Mouse (Mus musculus): ENCODE results near the gene Sox18.

The Sox18 gene

DNA sequence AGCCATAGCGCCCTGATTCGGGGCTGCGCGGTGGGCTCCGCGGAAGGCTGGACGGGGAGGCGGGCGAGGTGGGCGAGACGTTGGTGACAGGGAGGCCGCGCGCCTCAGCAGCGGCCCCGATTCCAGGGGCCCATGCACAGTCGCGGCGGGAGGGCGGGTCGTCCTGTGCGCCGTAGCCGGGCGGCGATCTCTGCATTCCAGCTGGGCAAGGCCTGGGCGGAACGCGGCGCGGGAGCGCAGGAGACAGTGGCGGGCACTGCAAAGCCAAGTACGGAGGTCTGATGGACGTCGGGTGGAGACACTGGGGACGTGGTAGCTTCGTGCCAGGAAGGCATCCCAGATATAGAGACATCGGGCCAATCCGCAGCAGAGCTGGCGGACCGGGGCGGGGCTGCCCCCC lies at the start of gene Sox18:
Gene Sox18, minus strand, starts transcription at position 315 of the 400 bp plus-strand sequence.
- DNase-seq (ENCODE audit: low spot score in 2 of 2), result no peak

- DNase-seq (ENCODE audit: low spot score in 2 of 2), result no peak
Measured at GRCm38 (mm10) chr2:181721200-181721599, 49.8 kb upstream of the Sox18 start.

- no peak for DNase-seq (ENCODE audit: low spot score in 2 of 2)
Measured at GRCm38 (mm10) chr2:181720061-181720460, 48.6 kb upstream of the Sox18 start.

GRCm38 (mm10) chr2:181716991-181717390 lies 45.6 kb upstream of the Sox18 start:
- no peak for DNase-seq (ENCODE audit: low spot score in 2 of 2)

DNA sequence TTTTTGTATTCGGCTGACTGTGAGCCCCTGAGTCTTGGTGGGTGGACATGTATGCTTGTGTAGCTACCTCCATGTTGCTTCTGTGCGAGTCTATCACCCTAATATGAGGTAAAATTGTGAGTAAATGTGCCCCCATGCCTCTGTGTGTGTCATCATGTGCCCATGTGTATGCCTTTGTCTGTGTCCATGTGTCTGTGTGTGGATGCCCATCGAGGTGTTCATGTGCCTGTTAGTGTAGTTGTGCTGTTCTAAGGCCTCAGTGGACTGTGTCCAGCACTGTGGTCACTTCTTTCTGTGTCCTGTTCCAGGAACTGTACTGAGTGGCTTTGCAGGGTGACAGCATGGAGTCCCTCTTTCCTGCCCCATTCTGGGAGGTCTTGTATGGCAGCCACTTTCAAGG lies 43.9 kb upstream of the Sox18 start:
- no peak for DNase-seq (ENCODE audit: low spot score in 2 of 2)

GRCm38 (mm10) chr2:181714903-181715326 lies 43.5 kb upstream of the Sox18 start, which contains the start of gene Oprl1:
Oprl1 (plus strand) TSS chr2:181715016.
- DNase-seq (ENCODE audit: low spot score in 2 of 2), result no peak

DNA sequence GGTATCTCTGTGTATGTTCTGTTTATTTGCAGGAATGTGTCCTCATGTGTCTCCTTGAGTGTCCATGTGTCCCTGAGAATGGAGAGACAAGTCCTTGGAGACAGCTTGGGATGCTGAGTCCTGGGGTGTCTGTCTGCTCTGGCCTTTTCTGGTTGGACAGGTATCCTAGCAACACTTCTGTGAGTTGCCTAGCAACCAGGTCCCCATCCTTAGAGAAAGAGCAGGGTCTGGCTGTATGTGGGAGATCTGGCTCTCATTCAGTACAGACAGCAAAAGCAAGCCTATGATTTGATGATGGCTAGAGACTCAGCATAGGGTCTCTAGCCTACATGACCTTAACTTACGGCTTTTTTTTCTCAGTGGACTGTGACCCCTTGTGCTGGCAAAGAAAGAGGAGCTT lies 42.3 kb upstream of the Sox18 start:
- no peak for DNase-seq (ENCODE audit: low spot score in 2 of 2)

GRCm38 (mm10) chr2:181706668-181707067 lies 35.2 kb upstream of the Sox18 start:
- no peak for DNase-seq (ENCODE audit: low spot score in 2 of 2)

GRCm38 (mm10) chr2:181698241-181698640 lies 26.8 kb upstream of the Sox18 start, which contains the start of gene Lkaaear1:
Lkaaear1 (minus strand) TSS chr2:181698442.
- DNase-seq (ENCODE audit: low spot score in 2 of 2), result no peak

DNA sequence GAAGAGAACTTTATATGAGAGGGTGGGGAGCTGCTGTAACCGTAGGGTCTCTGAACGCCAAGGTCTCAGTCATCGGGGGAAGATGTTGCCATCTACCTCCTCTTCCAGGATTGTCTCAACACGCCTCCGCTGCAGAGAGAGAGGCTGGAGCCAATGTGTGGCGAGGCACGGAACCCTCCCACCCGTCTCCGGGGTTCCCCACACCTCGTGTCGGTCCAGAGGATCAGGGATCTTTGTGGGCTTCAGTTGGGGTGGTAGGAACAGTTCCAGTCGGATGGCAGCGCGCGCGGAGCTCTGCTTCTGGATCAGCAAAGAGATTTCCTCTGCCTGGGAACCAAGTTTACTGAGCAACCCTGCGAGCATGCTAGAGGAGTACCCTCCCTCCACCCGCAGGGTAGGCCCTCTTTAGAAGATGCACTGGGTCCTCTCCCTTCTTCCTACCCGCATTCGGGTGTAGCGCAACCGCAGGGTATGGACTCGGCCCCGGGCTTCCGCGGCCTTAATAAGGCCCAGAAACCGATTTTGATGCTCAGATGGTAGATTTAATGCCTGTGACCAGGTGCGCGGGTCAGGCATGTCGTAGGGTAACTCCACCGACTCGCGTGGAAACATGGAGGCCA lies 25.5 kb upstream of the Sox18 start:
- DNase-seq (ENCODE audit: low spot score in 2 of 2), result no peak

GRCm38 (mm10) chr2:181695776-181696175 lies 24.3 kb upstream of the Sox18 start:
- no peak for DNase-seq (ENCODE audit: low spot score in 2 of 2)

GRCm38 (mm10) chr2:181694581-181694980 lies 23.1 kb upstream of the Sox18 start:
- DNase-seq (ENCODE audit: low spot score in 2 of 2), result no peak

DNA sequence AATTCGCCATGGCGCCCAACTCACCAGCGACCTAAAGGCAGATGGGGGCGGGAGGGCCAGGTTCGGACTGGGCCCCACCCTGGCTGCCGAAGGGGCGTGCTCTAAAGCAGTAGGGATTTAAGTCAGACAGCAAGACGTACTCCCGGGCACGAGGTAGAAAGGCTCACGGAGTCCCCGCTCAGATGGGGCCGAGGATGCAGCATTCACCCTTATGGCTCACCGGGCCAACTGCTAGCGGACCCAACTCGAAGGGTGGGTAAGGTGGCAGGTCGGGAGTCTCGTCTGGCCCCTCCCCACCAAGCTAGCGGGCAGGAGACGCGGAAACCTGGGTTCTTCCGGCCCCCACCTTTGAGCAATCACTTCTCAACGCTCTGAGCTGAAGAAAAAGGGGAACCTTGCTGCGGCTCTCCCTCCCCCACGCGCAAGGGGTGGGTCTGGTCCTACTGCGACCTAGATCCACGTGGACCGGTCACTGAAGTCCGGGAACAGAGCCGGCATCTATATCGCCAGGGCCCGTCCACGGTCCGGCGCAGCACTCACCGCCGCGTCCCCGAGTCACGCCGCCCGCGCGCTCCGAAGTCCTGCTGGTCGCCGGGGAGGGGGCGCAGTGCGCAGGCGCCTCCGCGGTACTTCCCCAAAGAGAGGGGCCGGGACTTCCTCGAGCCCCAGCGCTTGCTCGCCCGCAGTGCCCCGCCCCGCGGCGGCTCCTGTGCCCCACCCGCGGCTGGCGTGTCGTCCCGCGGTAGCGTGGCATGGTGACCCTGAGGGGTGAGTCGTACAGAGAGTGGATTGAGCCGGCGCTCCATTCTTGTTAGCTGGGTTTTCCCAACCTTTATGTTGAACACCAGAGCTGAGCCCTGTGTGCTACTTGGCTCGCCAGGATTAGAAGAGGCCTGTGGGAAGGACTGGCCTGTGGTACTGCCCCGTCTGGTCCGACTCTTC lies 22.2 kb upstream of the Sox18 start, which contains the start of gene Rgs19:
Gene Rgs19, minus strand, starts transcription at position 639 of the 942 bp plus-strand sequence.
- peak; percentile 75 to 80 for DNase-seq (ENCODE audit: low spot score in 2 of 2)

GRCm38 (mm10) chr2:181692304-181692703 lies 20.9 kb upstream of the Sox18 start:
- no peak for DNase-seq (ENCODE audit: low spot score in 2 of 2)

GRCm38 (mm10) chr2:181691571-181691970 lies 20.1 kb upstream of the Sox18 start:
- DNase-seq (ENCODE audit: low spot score in 2 of 2), result no peak

DNA sequence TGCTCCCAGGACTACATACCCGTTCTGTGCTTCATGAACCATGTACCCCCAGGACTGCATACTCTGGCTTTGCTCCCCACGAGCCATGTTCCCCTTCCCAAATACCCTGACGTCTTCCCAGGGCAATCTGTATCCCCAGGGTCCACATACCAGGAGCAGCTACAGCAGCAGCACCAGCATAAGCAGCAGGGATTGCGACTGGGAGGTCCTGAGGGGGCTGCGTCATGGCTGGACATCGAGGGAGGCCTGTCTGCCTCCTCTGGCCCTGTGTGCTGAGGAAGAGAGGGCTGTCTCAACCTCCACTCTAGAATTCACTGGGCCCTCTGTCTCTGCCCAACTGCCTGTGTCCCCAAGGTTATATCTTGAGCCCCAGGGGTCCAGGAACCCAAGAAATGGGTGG lies 19.6 kb upstream of the Sox18 start:
- no peak for DNase-seq (ENCODE audit: low spot score in 2 of 2)

DNA sequence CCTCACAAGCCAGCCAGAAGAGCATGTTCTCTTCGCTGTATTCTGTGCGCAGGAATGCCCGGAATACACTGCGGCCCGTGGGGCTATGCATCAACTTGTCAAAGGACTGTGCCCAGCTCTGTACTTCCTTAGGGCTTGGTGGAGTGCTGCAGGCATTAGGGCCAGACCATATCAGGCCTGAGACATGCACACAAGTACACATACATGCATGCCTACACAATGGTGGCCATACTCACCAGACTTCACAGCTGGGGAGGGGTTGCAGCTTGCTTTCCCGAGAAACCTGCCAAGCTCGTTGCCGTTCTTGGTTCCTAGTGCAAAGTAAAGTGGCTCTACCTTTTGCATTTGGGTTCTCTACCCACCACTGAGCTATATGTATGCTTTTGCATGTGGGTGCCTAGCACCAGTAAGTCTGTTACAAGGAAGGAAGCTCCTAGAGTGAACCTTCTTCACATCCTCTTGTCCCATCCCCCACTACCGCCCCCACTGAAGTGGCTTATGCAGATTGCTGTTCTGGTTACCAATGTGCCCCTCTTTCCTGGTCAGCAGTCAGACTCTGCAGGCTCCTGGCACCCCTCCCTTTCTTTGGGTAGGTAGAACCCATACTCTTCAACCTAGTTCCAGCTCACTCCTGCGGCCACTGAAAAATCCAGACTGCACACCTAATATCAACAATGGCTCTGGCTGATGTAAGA lies 18.2 kb upstream of the Sox18 start:
- no peak for DNase-seq (ENCODE audit: low spot score in 2 of 2)

DNA sequence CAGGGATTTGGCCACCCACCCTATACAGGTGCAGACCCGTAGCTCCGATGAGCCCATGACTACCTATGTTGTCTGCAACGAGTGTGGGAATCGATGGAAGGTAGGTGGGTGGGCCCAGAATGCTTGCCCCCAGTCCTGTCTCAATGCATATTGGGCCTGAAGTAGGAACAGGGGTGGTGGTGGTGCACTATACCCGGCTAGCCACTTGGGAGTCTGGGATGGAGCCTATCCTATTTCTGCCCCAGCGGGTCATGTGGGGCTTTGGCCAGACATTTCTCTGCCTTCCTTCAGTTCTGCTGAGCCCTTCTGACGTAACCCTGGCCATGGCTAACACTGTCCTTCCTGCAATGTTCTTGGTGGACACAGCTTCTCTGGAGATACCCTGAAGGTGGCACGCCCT lies 16.1 kb upstream of the Sox18 start:
- DNase-seq (ENCODE audit: low spot score in 2 of 2), result no peak

GRCm38 (mm10) chr2:181685686-181686085 lies 14.2 kb upstream of the Sox18 start:
- no peak for DNase-seq (ENCODE audit: low spot score in 2 of 2)

GRCm38 (mm10) chr2:181684713-181685112 lies 13.3 kb upstream of the Sox18 start:
- DNase-seq (ENCODE audit: low spot score in 2 of 2), result no peak

DNA sequence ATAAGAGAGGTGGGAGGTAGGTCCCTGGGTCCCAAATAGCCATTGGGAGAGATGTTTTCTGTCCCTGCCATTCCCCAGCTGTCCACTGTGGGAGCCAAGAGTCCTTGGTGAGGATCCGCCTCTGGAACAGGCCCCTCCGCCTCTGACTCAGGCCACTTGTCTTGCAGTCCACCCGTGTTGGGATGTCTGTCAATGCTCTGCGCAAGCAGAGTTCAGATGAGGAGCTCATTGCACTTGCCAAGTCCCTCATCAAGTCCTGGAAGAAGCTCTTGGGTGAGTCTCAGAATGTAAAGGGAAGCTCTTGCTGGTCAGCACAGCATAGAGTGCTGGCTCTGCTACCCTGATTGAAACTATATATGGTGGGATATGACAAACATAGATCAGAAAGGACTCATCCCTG lies 11.9 kb upstream of the Sox18 start:
- no peak for DNase-seq (ENCODE audit: low spot score in 2 of 2)

- no peak for DNase-seq (ENCODE audit: low spot score in 2 of 2)
Measured at GRCm38 (mm10) chr2:181681978-181682377, 10.5 kb upstream of the Sox18 start.

Data from urinary bladder, adult 18-20 months (tissue).